Mouse (Mus musculus): ENCODE data around the gene Dab1. TPM values are rescaled to one million over a fixed set of nuclear protein-coding genes. Genes with fewer than 3 reads are reported as not detected.

The Dab1 gene
- total RNA-seq, 4 experiments from 2014 or later: 133 to 154 (median 143) TPM

- no peak for DNase-seq (ENCODE audit: low spot score in 2 of 2)
Measured at GRCm38 (mm10) chr4:104071296-104071695, 452.1 kb downstream of the Dab1 start.

- DNase-seq (ENCODE audit: low spot score in 2 of 2): no peak
Measured at GRCm38 (mm10) chr4:104073920-104074459, 454.8 kb downstream of the Dab1 start.

GRCm38 (mm10) chr4:104077771-104078170, 458.6 kb downstream of the Dab1 start:
- DNase-seq (ENCODE audit: low spot score in 2 of 2): peak in 1 of 2 experiments; percentile 48

GRCm38 (mm10) chr4:104106299-104106698, 487.1 kb downstream of the Dab1 start:
- no peak for DNase-seq (ENCODE audit: low spot score in 2 of 2)

- no peak for DNase-seq (ENCODE audit: low spot score in 2 of 2)
Measured at GRCm38 (mm10) chr4:104111614-104112013, 492.5 kb downstream of the Dab1 start.

GRCm38 (mm10) chr4:104113209-104114005, 494.2 kb downstream of the Dab1 start:
- DNase-seq (ENCODE audit: low spot score in 2 of 2): peak; percentile 68 to 70

GRCm38 (mm10) chr4:104114006-104114361, 494.8 kb downstream of the Dab1 start:
- peak in 1 of 2 experiments; percentile 44 for DNase-seq (ENCODE audit: low spot score in 2 of 2)

GRCm38 (mm10) chr4:104120108-104120507, 500.9 kb downstream of the Dab1 start:
- no peak for DNase-seq (ENCODE audit: low spot score in 2 of 2)

- no peak for DNase-seq (ENCODE audit: low spot score in 2 of 2)
Measured at GRCm38 (mm10) chr4:104121959-104122358, 502.8 kb downstream of the Dab1 start.

- DNase-seq (ENCODE audit: low spot score in 2 of 2): no peak
Measured at GRCm38 (mm10) chr4:104122364-104122763, 503.2 kb downstream of the Dab1 start.

- DNase-seq (ENCODE audit: low spot score in 2 of 2): no peak
Measured at GRCm38 (mm10) chr4:104153637-104154036, 534.5 kb downstream of the Dab1 start.

GRCm38 (mm10) chr4:104178067-104178466, 558.9 kb downstream of the Dab1 start:
- no peak for DNase-seq (ENCODE audit: low spot score in 2 of 2)

GRCm38 (mm10) chr4:104186311-104186710, 567.2 kb downstream of the Dab1 start:
- DNase-seq (ENCODE audit: low spot score in 2 of 2): no peak

- DNase-seq (ENCODE audit: low spot score in 2 of 2): no peak
Measured at GRCm38 (mm10) chr4:104198635-104199034, 579.5 kb downstream of the Dab1 start.

GRCm38 (mm10) chr4:104201686-104202085, 582.5 kb downstream of the Dab1 start:
- no peak for DNase-seq (ENCODE audit: low spot score in 2 of 2)

- no peak for DNase-seq (ENCODE audit: low spot score in 2 of 2)
Measured at GRCm38 (mm10) chr4:104204047-104204446, 584.9 kb downstream of the Dab1 start.

- DNase-seq (ENCODE audit: low spot score in 2 of 2): no peak
Measured at GRCm38 (mm10) chr4:104206639-104207038, 587.5 kb downstream of the Dab1 start.

GRCm38 (mm10) chr4:104209081-104209480, 589.9 kb downstream of the Dab1 start:
- DNase-seq (ENCODE audit: low spot score in 2 of 2): no peak

- DNase-seq (ENCODE audit: low spot score in 2 of 2): no peak
Measured at GRCm38 (mm10) chr4:104210796-104211195, 591.6 kb downstream of the Dab1 start.

- no peak for DNase-seq (ENCODE audit: low spot score in 2 of 2)
Measured at GRCm38 (mm10) chr4:104211531-104212455, 592.6 kb downstream of the Dab1 start.

- no peak for DNase-seq (ENCODE audit: low spot score in 2 of 2)
Measured at GRCm38 (mm10) chr4:104214724-104215123, 595.6 kb downstream of the Dab1 start.

- no peak for DNase-seq (ENCODE audit: low spot score in 2 of 2)
Measured at GRCm38 (mm10) chr4:104217336-104217735, 598.2 kb downstream of the Dab1 start.

Measured in layer of hippocampus, adult 8-10 months (tissue).